Mouse (Mus musculus) Patski (cell line): Measurements from ENCODE around the gene Xpnpep1. TPM values are rescaled to one million over a fixed set of nuclear protein-coding genes. Genes with fewer than 3 reads are reported as not detected.

ENCODE experiments used
- ATAC-seq: fragments of 100-300 bp; one replicate; pipeline ENCODE4 v1.8.0; 2021
- CTCF ChIA-PET: fragments of 350-600 bp; sonication (Branson Sonifier 250); formaldehyde crosslinking; loops from one replicate; lab custom pipeline; 2022; ENCODE audit warnings: inconsistent platforms; lab: Charles Lee
- POLR2A ChIA-PET: fragments of 350-600 bp; sonication (Branson Sonifier 250); formaldehyde crosslinking; loops from one replicate; lab custom pipeline; 2022; ENCODE audit warnings: antibody characterized with exemption, inconsistent platforms; lab: Charles Lee
- DNase-seq: peaks from one replicate; pipeline ENCODE4 v3.0.0-alpha.2; 2011; ENCODE audit warnings: low read depth, low spot score
- H3K27me3 ChIP-seq: fragments of 371-371 bp; one replicate; pipeline ENCODE4 v1.5.1; 2021
- CTCF ChIP-seq: fragments of 100-300 bp; IDR thresholded peaks from one replicate; pipeline ENCODE4 v1.5.1; 2021
- in situ Hi-C: fragments of 300-500 bp; cut with MboI; formaldehyde crosslinking; loops from 3 replicates; pipeline ENCODE4 v1.11.1; 2018; ENCODE audit warnings: low pct_unique_long_range_greater_than_20kb, mixed read lengths
- polyA plus RNA-seq: library from polyadenylated mRNA; unstranded; gene quantifications from one replicate; pipeline ENCODE4 v1.2.3, GENCODE M21; 2021

Xpnpep1 gene
- polyA plus RNA-seq, 1 experiment from 2014 or later = 193 TPM

DNA sequence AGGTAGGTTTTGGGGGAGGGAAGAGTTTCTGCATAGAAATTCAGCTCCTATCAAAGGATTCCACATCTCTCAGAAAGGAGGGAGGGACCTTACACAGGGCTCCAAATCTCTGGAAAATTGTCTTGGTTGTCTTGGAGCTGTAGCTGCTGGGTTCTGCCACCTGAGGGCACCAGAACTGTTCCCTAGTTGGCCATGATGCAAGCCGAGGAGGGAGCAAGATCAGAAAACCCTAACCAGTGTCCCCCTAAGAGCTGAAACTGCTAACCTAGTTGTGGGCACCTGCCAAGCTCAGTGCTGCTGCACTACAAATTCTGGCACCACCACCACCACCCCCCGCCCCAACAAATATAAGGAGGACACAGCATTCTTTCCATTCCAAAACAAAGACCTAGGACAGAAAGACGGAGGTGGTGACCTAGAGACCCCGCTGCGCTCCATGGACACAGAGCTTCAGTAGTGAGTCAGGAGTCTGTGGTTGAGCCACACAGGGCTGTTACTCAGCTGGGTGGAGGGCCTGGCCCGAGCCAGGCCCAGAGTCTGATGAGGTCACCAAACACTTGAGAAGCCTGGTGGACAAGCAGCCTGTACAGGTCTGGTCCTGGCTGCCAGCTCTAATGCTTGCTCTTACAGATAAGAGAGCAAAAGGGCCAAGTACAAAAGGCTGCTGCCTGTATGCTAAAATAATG, 31.9 kb downstream of the Xpnpep1 start:
- CTCF ChIA-PET = interaction anchor here (0.6 to 2.3 kb wide), 21 partner anchors 20 to 363 kb away, joined by 3 to 11 read pairs (median 3); partner anchors contain the start of gene Add3
- TF ChIP-seq CTCF = no peak
- in situ Hi-C loops = loop anchor here (5.0 to 25.0 kb wide), 2 partner anchors 219 to 354 kb away; partner anchors contain the start of gene Gm10197

DNA sequence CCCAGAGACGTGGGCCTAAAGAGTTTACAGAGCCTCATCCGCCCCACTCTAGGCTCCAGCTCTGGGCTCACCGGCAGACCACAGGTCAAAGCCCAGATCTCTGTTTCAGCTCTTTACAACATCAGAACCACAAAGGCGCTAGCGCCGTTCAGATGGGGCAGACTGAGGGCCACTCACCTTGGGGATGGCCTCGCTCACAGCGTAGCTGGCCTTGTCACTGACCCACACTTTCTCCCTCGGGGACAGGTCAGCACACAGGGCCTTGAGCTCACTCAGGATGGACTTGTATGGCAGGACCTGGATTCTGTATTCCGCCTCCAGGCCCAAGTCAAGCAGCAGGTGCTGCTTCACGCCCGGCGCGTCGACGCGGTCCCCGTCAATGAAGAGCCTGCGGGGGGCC, 34.0 kb downstream of the Xpnpep1 start:
- CTCF ChIA-PET = no interaction called here
- ATAC-seq (no peak), DNase-seq (no peak)
- no peaks in the 10 kb centered on the region for H3K27me3 ChIP-seq
- POLR2A ChIA-PET = no interaction called here
- in situ Hi-C loops = loop anchor here (5.0 to 25.0 kb wide), 2 partner anchors 221 to 356 kb away; partner anchors contain the start of gene Gm10197
- TF ChIP-seq CTCF = no peak

More for the DNA sequence above, 31.9 kb downstream of the Xpnpep1 start:
- ATAC-seq (peak; percentile 96), DNase-seq (peak; percentile 73)
- no peaks in the 10 kb centered on the region for H3K27me3 ChIP-seq
- POLR2A ChIA-PET = no interaction called here

GRCm38 (mm10) chr19:53003554-53004365, 36.3 kb downstream of the Xpnpep1 start:
- no peak for TF ChIP-seq CTCF
- DNase-seq (no peak), ATAC-seq (no peak)
- no peaks in the 10 kb centered on the region for H3K27me3 ChIP-seq
- CTCF ChIA-PET = interaction anchor here (0.8 to 1.2 kb wide), 2 partner anchors 9 to 21 kb away, joined by 3 read pairs; no protein-coding TSS in a partner anchor
- in situ Hi-C loops = loop anchor here (25.0 kb wide), 1 partner anchor 359 kb away; the partner anchor contains the start of gene Gm10197
- POLR2A ChIA-PET = no interaction called here

GRCm38 (mm10) chr19:53002166-53003095, 37.6 kb downstream of the Xpnpep1 start:
- POLR2A ChIA-PET = interaction anchor here (0.5 kb wide), 1 partner anchor 389 kb away, joined by 10 read pairs; no protein-coding TSS in a partner anchor
- in situ Hi-C loops = loop anchor here (25.0 kb wide), 1 partner anchor 360 kb away; the partner anchor contains the start of gene Gm10197
- DNase-seq (no peak), ATAC-seq (no peak)
- CTCF ChIA-PET = interaction anchor here (0.8 to 1.2 kb wide), 2 partner anchors 8 to 22 kb away, joined by 3 read pairs; no protein-coding TSS in a partner anchor
- H3K27me3 ChIP-seq = no peaks in the 10 kb centered on the region
- TF ChIP-seq CTCF = no peak

DNA sequence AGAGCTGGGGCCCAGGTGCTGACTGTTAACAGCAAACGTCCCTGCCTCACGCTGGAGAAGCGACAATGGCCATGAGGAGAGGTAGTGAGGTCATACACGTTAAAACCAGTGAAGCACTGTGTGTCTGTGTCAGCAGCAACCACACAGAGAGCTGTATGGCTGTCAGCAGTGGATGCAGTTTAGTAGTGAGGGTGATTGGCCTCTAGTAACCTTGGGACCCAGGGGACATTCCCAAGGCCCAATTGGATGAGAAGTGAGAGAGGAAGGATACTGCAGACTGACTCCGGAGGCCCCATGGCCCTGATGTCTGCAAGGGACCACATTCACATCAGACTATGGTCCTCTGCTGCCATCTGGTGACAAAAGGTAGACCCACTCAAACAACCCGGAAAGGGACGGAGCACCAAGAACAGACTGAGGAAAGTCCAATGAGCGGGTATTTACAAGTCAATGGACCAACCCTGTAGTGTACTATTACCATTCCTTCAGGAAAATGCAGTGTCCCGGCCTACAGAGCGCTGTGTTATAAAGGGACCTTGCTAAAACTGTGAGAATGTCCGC, 47.1 kb downstream of the Xpnpep1 start:
- POLR2A ChIA-PET = no interaction called here
- H3K27me3 ChIP-seq = no peaks in the 10 kb centered on the region
- CTCF ChIA-PET = interaction anchor here (0.8 to 1.3 kb wide), 4 partner anchors 8 to 18 kb away, joined by 3 to 5 read pairs (median 3); no protein-coding TSS in a partner anchor
- DNase-seq (no peak), ATAC-seq (peak; percentile 74)
- TF ChIP-seq CTCF = no peak
- in situ Hi-C loops = no loop called here

GRCm38 (mm10) chr19:52991924-52992323, 48.1 kb downstream of the Xpnpep1 start:
- TF ChIP-seq CTCF = no peak
- in situ Hi-C loops = no loop called here
- ChIA-PET POLR2A (no interaction called here), CTCF (interaction anchor here (1.0 to 1.1 kb wide), 2 partner anchors 9 kb away, joined by 3 read pairs; no protein-coding TSS in a partner anchor)
- H3K27me3 ChIP-seq = no peaks in the 10 kb centered on the region
- ATAC-seq (no peak), DNase-seq (no peak)

- ATAC-seq (no peak), DNase-seq (no peak)
- H3K27me3 ChIP-seq = no peaks in the 10 kb centered on the region
- TF ChIP-seq CTCF = no peak
- CTCF ChIA-PET = interaction anchor here (2.1 kb wide), 1 partner anchor 14 kb away, joined by 5 read pairs; no protein-coding TSS in a partner anchor
- POLR2A ChIA-PET = no interaction called here
- in situ Hi-C loops = no loop called here
These were observed 60.8 kb downstream of the Xpnpep1 start for GRCm38 (mm10) chr19:52979020-52979711.

DNA sequence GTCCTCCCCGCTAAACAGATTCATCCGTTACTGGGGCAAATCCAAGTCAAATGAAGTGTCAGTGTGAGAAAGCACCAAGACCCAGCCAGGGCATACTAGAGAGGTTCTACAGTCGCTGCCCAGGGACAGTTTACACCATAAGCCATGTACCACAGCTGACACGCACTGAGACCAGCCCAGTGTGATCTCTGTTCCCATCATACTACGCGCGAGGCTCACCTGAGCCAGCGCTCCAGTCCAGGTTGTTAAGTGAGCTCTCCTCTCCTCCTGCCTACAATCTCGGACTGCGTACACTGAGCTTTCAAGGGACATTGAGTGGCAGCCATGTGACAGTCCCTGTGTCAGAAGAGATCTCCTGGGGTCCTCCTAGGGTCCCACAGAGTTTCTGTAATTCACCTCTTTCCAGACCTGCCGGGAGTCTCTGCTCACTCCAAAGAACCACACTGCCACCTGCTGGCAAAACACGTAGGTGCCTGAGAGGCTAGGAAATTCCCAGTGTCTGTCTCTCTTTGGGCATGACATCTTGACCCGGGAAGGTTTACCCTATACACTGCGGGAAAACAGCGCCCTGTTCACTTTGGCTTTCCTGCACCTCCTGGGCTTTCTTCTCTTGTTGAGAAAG, 64.3 kb downstream of the Xpnpep1 start:
- ChIA-PET CTCF (interaction anchor here (0.6 to 3.0 kb wide), 3 partner anchors 8 to 18 kb away, joined by 3 to 20 read pairs (median 6); no protein-coding TSS in a partner anchor), POLR2A (no interaction called here)
- ATAC-seq (peak; percentile 88), DNase-seq (no peak)
- in situ Hi-C loops = no loop called here
- H3K27me3 ChIP-seq = no peaks in the 10 kb centered on the region
- TF ChIP-seq CTCF = peak; percentile 91
